Mouse (Mus musculus) hindbrain, embryonic 13.5 days (tissue): ENCODE measurements around the gene Gm10518. TPM values are rescaled to one million over a fixed set of nuclear protein-coding genes. Genes with fewer than 3 reads are reported as not detected.

Experiments used
- ATAC-seq: fragments of 200-750 bp; cut with Nextera tagmentation; 2 replicates; pipeline ENCODE4 v1.8.0; 2017; ENCODE audit warnings: moderate TSS enrichment; ENCODE audit not compliant: low FRiP score
- H3K27ac ChIP-seq: fragments of 300-500 bp; sonication (generic); 2 replicates; pipeline ENCODE4 v1.5.1; 2015; ENCODE audit warnings: inconsistent platforms, mild to moderate bottlenecking, moderate library complexity
- H3K27me3 ChIP-seq: fragments of 300-500 bp; sonication (generic); 2 replicates; pipeline ENCODE4 v1.6.1; 2015; ENCODE audit warnings: mild to moderate bottlenecking, inconsistent platforms
- H3K36me3 ChIP-seq: fragments of 300-500 bp; sonication (generic); 2 replicates; pipeline ENCODE4 v1.6.1; 2015; ENCODE audit warnings: mild to moderate bottlenecking, inconsistent platforms
- H3K4me1 ChIP-seq: fragments of 300-500 bp; sonication (generic); replicated peaks from 2 replicates; pipeline ENCODE4 v1.6.1; 2015; ENCODE audit warnings: inconsistent platforms
- H3K4me2 ChIP-seq: fragments of 300-500 bp; sonication (generic); 2 replicates; pipeline ENCODE4 v1.6.1; 2015; ENCODE audit warnings: inconsistent platforms, mild to moderate bottlenecking, moderate library complexity
- H3K4me3 ChIP-seq: fragments of 300-500 bp; sonication (generic); 2 replicates; pipeline ENCODE4 v1.5.1; 2015; ENCODE audit warnings: mild to moderate bottlenecking, inconsistent platforms
- H3K9ac ChIP-seq: fragments of 300-500 bp; sonication (generic); 2 replicates; pipeline ENCODE4 v1.6.1; 2015; ENCODE audit warnings: mild to moderate bottlenecking, inconsistent platforms
- H3K9me3 ChIP-seq: fragments of 300-500 bp; sonication (generic); 2 replicates; pipeline ENCODE4 v1.6.1; 2016; ENCODE audit warnings: inconsistent platforms
- WGBS: fragments of 180-500 bp; shearing (Covaris S2); methylation state at CpG from one replicate; pipeline ENCODE4 v1.1.7; 2015; 5-methylcytosine and 5-hydroxymethylcytosine counted together
- polyA plus RNA-seq: library from polyadenylated mRNA; unstranded; fragments of >200 nt; fragmentation: Nextera tagmentation; extraction: Ambion mirVana; gene quantifications from 2 replicates; pipeline ENCODE4 v1.2.1, GENCODE M21; 2015

Gene Gm10518
- polyA plus RNA-seq, 1 experiment from 2014 or later, result not detected

GRCm38 (mm10) chr1:179842568-179842967, 39.4 kb downstream of the Gm10518 start:
- H3K9me3 ChIP-seq, result no peaks in the 10 kb centered on the region
- 75% methylated on average over 7 of the region's 7 CpGs for WGBS
- H3K36me3 ChIP-seq, result no peaks in the 10 kb centered on the region
- H3K4me2 ChIP-seq, result no peak overlapping the region
- H3K9ac ChIP-seq, result no peak overlapping the region
- H3K27me3 ChIP-seq, result no peaks in the 10 kb centered on the region
- H3K27ac ChIP-seq, result no peak overlapping the region
- H3K4me1 ChIP-seq, result no peaks in the 10 kb centered on the region
- ATAC-seq, result no peak
- no peak overlapping the region for H3K4me3 ChIP-seq

GRCm38 (mm10) chr1:179843981-179844380, 40.8 kb downstream of the Gm10518 start:
- no peak overlapping the region for H3K4me3 ChIP-seq
- H3K4me1 ChIP-seq, result no peaks in the 10 kb centered on the region; the same call in 1 of the 2 replicates
- no peak overlapping the region for H3K4me2 ChIP-seq
- no peak overlapping the region for H3K9ac ChIP-seq
- H3K36me3 ChIP-seq, result no peaks in the 10 kb centered on the region
- no peak overlapping the region for H3K27ac ChIP-seq
- H3K27me3 ChIP-seq, result peaks cover 4% of the 10 kb centered on the region; the same call in 1 of the 2 replicates
- H3K9me3 ChIP-seq, result no peaks in the 10 kb centered on the region
- 45% methylated on average over 3 of the region's 3 CpGs for WGBS
- no peak for ATAC-seq

GRCm38 (mm10) chr1:179844894-179845293, 41.7 kb downstream of the Gm10518 start:
- Histone ChIP-seq H3K4me2 (no peak overlapping the region), H3K27ac (no peak overlapping the region), H3K9ac (no peak overlapping the region), H3K9me3 (no peaks in the 10 kb centered on the region), H3K27me3 (peaks cover 4% of the 10 kb centered on the region; the same call in 1 of the 2 replicates), H3K4me1 (no peaks in the 10 kb centered on the region; the same call in 1 of the 2 replicates), H3K4me3 (no peak overlapping the region), H3K36me3 (no peaks in the 10 kb centered on the region)
- no peak for ATAC-seq
- WGBS, result 25% methylated on average over 5 of the region's 5 CpGs

- no peak for ATAC-seq
- WGBS, result 85% methylated on average over 16 of the region's 16 CpGs
- Histone ChIP-seq H3K9me3 (no peaks in the 10 kb centered on the region), H3K9ac (no peak overlapping the region), H3K36me3 (no peaks in the 10 kb centered on the region), H3K27ac (no peak overlapping the region), H3K4me1 (no peaks in the 10 kb centered on the region; the same call in 1 of the 2 replicates), H3K27me3 (peaks cover 4% of the 10 kb centered on the region; the same call in 1 of the 2 replicates), H3K4me2 (no peak overlapping the region), H3K4me3 (no peak overlapping the region)
Measured at GRCm38 (mm10) chr1:179845832-179846499, 42.8 kb downstream of the Gm10518 start.

- ATAC-seq, result no peak
- H3K9ac ChIP-seq, result no peak overlapping the region
- no peaks in the 10 kb centered on the region; the same call in 1 of the 2 replicates for H3K4me1 ChIP-seq
- no peak overlapping the region for H3K4me2 ChIP-seq
- peaks cover 4% of the 10 kb centered on the region; the same call in 1 of the 2 replicates for H3K27me3 ChIP-seq
- no peak overlapping the region for H3K27ac ChIP-seq
- H3K4me3 ChIP-seq, result no peak overlapping the region
- H3K9me3 ChIP-seq, result no peaks in the 10 kb centered on the region
- H3K36me3 ChIP-seq, result no peaks in the 10 kb centered on the region
- 53% methylated on average over 7 of the region's 7 CpGs for WGBS
Measured at GRCm38 (mm10) chr1:179847173-179847572, 44.0 kb downstream of the Gm10518 start.

GRCm38 (mm10) chr1:179847759-179848389, 44.7 kb downstream of the Gm10518 start:
- Histone ChIP-seq H3K4me3 (peak overlapping the region; percentile 45), H3K9ac (peak overlapping the region; percentile 62), H3K36me3 (no peaks in the 10 kb centered on the region), H3K27me3 (peaks cover 4% of the 10 kb centered on the region; the same call in 1 of the 2 replicates), H3K27ac (no peak overlapping the region), H3K4me1 (no peaks in the 10 kb centered on the region; the same call in 1 of the 2 replicates), H3K9me3 (no peaks in the 10 kb centered on the region), H3K4me2 (peak overlapping the region; percentile 65)
- peak; percentile 76; the same call in 1 of the 2 replicates for ATAC-seq
- 3% methylated on average over 20 of the region's 20 CpGs for WGBS

GRCm38 (mm10) chr1:179853421-179853820, 50.2 kb downstream of the Gm10518 start:
- H3K27me3 ChIP-seq, result peaks cover 4% of the 10 kb centered on the region; the same call in 1 of the 2 replicates
- H3K4me3 ChIP-seq, result no peak overlapping the region
- no peak for ATAC-seq
- WGBS, result 48% methylated on average over 4 of the region's 4 CpGs
- no peaks in the 10 kb centered on the region for H3K9me3 ChIP-seq
- H3K4me1 ChIP-seq, result peaks cover 5% of the 10 kb centered on the region; the same call in 1 of the 2 replicates
- H3K9ac ChIP-seq, result no peak overlapping the region
- H3K27ac ChIP-seq, result no peak overlapping the region
- no peak overlapping the region for H3K4me2 ChIP-seq
- H3K36me3 ChIP-seq, result no peaks in the 10 kb centered on the region

Other genes starting within 250 kb of the Gm10518 start
- gene Sccpdh, start 135.2 kb upstream of the Gm10518 start, polyA plus RNA-seq, result 142 and 147 TPM in 2 replicates
- not detected in 2 replicates for gene Kif28, start 58.1 kb upstream of the Gm10518 start, polyA plus RNA-seq
- gene Ahctf1, start 304 bp downstream of the Gm10518 start, polyA plus RNA-seq, result 17.0 and 21.5 TPM in 2 replicates
- 23.5 and 26.0 TPM in 2 replicates for gene Cdc42bpa, start 157.1 kb downstream of the Gm10518 start, polyA plus RNA-seq